Mouse (Mus musculus): ENCODE results near the gene D930007J09Rik.

Gene D930007J09Rik

DNA sequence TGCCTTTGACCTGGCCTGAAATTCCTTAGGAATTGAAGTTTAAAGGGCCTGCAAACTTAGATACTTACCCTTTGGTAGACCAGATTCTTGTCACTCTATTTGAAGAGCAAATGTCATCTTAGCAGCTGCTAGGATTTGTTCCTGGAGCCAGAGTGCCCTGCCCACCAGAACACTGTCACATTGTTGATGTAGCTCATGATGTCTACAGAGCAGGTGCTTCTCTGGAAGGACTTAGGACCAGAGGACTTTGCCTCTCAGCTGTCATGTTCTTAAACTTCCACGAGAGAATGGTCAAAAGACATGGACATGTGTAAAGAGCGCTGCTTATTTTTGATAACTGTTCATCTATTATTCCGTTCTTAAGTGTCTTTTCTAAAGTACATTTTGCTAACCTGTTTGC lies 16.6 kb upstream of the D930007J09Rik start:
- no peak for DNase-seq

- no peak for DNase-seq
Observed at GRCm38 (mm10) chr13:32807624-32808023, 5.0 kb upstream of the D930007J09Rik start.

DNA sequence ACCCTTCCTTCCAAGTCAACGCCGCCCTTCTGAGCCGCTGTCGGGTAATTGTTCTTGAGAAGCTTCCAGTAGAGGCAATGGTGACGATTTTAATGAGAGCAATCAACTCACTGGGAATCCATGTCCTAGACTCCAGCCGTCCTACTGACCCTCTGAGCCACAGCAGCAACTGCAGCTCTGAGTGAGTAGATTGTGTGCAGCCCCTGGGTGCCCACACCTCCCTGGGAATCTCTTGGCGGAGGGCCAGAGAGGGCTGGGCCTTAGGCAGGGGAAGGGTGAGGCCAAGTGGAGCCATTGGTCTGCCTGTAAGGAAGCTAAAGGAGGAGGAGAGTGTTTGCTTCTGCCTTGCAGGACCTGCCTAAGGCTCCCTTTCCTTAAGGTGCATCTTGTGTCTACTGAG lies 4.2 kb upstream of the D930007J09Rik start:
- no peak for DNase-seq

GRCm38 (mm10) chr13:32803701-32804345 lies 1.2 kb upstream of the D930007J09Rik start:
- no peak for DNase-seq

GRCm38 (mm10) chr13:32801693-32802221 lies 892 bp downstream of the D930007J09Rik start, which contains the start of gene Wrnip1:
Gene Wrnip1, plus strand, starts transcription at chr13:32802038.
- peak; percentile 97 for DNase-seq

DNA sequence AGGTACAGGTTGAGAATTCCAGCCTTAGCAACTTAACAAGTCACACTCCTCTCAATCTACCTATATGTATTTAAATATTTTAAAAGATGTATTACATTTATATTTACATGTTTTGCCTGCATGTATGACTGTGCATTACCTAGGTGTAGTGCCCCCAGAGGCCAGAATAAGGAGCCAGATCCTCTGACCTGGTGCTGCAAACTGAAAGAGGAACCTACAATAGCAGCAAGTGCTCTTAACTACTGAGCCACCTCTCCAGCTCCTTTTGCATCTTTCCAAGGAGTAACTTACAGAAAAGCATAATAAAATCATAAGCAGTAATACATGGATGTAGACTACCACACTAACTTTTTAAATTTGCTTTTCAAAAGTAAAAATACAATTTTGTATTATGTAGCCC lies 1.8 kb downstream of the D930007J09Rik start:
- DNase-seq, result no peak

DNA sequence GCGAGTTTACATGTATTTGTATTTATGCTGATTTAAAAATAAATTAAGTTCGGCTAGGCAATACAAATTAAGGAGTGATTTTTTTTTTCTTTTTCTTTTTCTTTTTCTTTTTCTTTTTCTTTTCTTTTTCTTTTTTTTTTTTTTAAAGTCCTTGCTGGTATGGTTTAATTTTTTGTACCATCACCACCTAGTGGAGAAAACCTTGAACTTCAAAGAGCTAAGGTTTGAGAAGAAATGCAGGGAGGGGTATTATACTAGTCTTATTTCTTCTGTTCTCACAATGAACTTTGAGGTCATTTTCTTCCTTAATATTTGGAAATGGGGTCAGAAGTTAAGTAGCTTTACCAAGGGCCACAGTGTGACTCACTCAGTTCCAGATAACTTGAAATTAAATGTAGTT lies 3.5 kb downstream of the D930007J09Rik start:
- no peak for DNase-seq

DNA sequence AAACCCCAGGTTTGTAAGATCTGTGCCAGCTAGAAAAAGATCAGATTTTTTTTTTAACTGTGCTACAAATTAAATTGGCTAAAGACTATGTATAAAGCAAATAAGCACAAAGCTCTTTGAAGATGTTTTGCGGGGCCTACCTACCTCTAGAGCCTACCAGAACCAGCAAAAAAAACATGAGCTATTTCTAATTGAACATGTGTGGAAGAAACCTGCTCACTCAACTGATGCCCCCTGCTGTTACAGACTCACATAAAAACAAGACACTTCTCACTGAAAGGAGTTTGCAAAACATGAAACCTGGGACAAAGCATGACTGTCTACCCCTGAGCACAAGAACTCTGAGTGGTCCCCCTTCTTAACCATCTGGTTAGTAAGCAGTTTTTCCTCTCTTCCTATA lies 5.6 kb downstream of the D930007J09Rik start:
- no peak for DNase-seq

GRCm38 (mm10) chr13:32795166-32795565 lies 7.5 kb downstream of the D930007J09Rik start:
- DNase-seq, result no peak

GRCm38 (mm10) chr13:32794619-32795018 lies 8.0 kb downstream of the D930007J09Rik start:
- no peak for DNase-seq

- DNase-seq, result no peak
Observed at GRCm38 (mm10) chr13:32789781-32790180, 12.9 kb downstream of the D930007J09Rik start.

DNA sequence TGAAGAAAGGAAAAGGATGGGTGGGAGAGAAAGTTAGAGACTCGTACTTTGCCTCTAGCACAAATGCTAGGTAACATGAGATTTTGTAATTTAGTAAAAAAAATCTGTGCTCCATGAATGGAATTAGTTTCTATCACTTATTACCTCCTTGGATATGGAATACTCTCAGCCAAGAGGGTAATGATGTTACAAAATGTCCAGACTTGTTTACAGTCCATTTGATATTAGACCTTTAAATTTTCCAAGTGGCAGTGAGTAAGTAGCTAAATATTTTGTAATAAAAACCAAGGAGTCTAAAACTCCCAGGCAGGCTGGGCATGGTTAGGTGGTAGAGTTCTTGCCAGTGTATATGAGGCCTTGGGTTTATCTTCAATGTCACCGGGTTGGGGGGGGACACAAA lies 15.1 kb downstream of the D930007J09Rik start:
- no peak for DNase-seq

- no peak for DNase-seq
Observed at GRCm38 (mm10) chr13:32783816-32784215, 18.8 kb downstream of the D930007J09Rik start, which contains the start of gene Mylk4. Gene Mylk4, minus strand, starts transcription at chr13:32783954.

DNA sequence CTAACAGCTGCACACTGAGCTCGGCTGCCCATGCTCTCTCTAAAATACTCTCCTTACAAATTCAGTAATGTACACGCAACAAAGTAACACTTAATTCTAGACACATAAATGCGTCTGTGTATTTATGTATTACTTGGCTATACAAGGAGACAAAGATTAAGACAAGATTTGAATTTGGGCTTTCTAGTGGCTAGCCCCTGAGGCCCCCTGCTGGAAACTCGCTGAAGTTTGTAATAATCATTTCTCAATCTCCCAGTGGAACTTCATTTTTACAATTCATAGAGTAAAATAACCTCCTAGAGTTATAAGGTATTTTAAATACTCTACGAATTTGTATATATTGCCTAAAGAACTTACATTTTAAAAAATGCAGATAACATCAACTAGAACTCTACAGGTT lies 19.6 kb downstream of the D930007J09Rik start:
- DNase-seq, result no peak

DNA sequence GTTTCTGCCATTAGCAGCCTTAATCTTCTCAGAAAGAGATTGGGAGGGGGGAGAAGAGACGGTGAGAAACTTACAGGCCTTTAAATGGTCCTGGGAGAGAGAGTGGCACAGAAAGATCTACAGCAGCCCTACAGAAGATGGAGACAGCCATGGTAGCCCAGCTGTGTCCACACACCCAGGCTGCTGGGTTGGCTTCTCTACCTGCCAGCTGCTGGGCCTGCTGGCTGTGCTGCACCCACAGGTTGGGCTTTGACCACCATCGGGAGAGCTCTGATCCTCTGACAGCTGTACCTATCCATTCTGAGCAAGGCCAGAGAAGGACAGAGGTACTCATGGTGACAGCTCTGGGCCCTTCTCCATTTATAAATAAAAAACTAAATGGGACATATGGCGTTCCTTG lies 23.8 kb downstream of the D930007J09Rik start:
- no peak for DNase-seq

DNA sequence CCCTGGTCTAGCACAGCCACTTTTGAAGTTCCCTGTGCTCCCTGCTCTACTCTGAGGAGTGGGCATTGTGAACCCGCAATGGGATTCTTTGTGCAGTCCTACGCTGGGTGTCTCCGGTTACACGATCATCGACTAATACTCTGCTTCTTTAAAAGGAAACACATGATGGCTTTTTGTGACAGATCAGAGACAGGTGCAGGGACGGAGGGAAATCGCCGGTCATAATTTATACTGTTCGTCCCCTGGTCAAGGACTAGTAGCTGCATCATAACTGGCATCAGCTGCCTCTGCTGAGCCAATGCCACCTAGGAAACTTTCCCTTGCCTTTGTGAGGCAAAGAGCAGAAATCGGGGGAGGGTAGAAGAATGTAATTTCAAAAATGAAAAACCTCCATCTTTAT lies 26.3 kb downstream of the D930007J09Rik start:
- no peak for DNase-seq

- DNase-seq, result no peak
Observed at GRCm38 (mm10) chr13:32775889-32776288, 26.8 kb downstream of the D930007J09Rik start.

DNA sequence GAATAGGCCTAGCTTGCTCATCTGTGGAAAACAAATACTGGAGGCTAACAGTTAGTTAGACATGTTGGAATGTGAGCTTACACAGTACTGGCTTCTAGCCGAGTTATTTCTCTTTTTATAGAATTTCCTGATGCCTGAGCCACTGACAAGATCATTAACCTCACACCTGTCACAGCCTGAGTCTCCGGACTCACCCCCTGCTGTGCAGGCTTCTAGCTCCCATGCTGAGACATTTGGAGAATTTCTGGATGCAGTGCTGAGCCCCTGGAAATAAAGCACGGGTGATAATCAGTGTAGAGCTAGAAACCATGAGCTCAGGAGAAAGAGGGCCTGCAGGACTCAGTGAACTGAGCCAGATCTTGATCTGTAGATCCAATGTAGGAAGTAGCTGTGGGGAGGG lies 32.7 kb downstream of the D930007J09Rik start:
- no peak for DNase-seq

DNA sequence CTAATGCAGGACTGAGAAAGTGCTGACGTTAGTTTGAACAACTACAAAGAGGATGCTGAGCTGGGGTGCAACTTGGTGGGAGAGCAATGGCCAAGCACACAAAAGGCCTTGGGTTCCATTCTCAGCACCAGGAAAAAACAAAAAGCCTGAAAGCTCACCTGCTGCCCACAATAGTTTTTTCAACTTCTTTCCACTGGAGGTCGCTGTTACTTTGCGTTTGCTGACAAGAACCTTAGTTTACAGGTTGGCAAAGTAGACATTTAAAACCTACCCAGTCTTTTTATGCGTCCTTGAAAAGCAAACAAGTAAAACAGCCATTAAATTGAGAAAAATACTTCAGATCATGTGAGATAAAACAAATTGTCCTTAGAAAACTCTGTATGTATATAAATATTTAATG lies 34.5 kb downstream of the D930007J09Rik start:
- DNase-seq, result no peak

- DNase-seq, result no peak
Observed at GRCm38 (mm10) chr13:32764448-32764847, 38.2 kb downstream of the D930007J09Rik start.

DNA sequence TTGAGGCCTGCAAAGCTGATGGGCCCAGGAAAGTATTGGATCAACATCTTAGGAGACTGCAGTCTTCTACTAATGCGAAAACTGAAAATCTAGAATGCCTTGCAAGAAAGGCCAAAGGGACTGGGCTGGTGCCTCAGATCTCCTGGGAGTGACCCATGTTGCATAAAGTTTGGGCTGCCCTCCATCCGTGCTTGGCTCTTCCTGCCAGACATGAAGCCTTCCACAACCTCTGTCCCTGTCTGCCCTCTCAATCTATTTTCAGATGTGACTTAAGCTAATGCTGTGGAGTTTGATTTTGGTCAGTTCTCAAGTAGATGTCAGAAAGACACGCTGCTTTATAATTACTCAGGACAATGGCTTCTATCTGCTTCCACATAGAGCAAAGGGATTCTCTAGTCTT lies 39.5 kb downstream of the D930007J09Rik start:
- DNase-seq, result no peak

DNA sequence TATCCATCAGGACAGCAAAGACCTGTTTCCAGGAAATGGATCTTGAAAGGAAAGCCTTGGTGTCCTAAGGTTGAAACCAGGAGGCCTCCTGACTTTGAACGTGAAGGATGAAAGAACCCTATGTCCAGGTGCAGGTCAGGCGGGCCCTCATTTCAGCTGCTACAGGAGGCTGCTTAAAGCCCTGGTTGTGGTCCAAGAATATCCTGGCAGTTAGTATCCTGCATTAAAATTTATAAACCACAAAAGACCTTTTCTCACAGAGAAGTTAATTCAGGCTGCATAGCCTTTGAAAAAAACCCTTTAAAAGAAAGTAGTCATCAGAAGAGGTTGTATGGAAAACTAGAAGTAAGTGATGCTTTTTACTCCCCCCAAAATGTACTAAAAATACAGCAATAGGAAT lies 41.9 kb downstream of the D930007J09Rik start:
- no peak for DNase-seq

GRCm38 (mm10) chr13:32759036-32759435 lies 43.6 kb downstream of the D930007J09Rik start:
- DNase-seq, result no peak
